Comparison of ENCODE assay signal across 9 mouse cellular contexts in the genomic region with DNA sequence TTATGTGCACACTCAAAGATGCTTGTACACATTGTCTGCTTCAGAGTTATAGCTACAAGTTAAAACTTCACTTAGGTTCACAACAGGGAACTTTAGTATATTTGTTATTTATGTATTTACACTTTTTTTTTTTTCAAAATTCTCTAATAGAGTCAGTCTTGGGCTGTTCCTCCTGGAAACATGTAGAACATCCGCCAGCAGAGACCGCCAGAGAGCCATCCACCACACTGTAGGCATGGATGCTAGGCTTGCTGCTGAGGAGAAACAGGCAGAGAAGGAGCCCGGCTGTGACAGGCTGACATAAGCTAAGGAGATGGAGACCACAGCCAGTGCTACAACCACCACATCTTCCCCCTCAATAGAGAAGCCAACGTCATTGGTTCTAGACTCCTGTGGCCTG. TPM values are rescaled to one million over a fixed set of nuclear protein-coding genes. Genes with fewer than 3 reads are reported as not detected.
DNase-seq lines count a peak whose midpoint lies in the region; ATAC-seq and TF ChIP-seq lines count a peak whose summit lies in the region.
"Had no signal": no experiment of that assay in that cellular context is flagged by ENCODE, and none has a peak within 500 bp of the region (broad histone marks: within the 10 kb centered on the region; RNA-seq: fewer than 3 reads in every experiment).

No protein-coding gene starts in this region.

- ATAC-seq in CD4-positive, CD25-positive, alpha-beta regulatory T cell, adult 4 months = peak; percentile 96
- ATAC-seq in liver, postnatal 0 days = peak; percentile 49; the same call in 1 of the 2 replicates
- peak; percentile 70; the same call in 1 of the 2 replicates for ATAC-seq in neutrophil, adult 5-6 weeks (ENCODE audit: extremely low read depth, insufficient number of reproducible peaks, low FRiP score, poor library complexity, severe bottlenecking)

- no peaks in the 10 kb centered on the region for H3K27me3 ChIP-seq in liver, postnatal 0 days (ENCODE audit: insufficient read depth, low read length)
- H3K27me3 ChIP-seq: heart, embryonic 13.5 days had no signal

- no peak for TF ChIP-seq POLR2A in bone marrow, adult 2 months (IDR thresholded peaks at IDR 0.05; ENCODE audit: borderline replicate concordance, control insufficient read depth, low read depth, low read length)
- TF ChIP-seq POLR2A in embryonic fibroblast, embryonic 13.5 days (IDR thresholded peaks at IDR 0.05; ENCODE audit: low read depth, low read length) = no peak

- no peaks in the 10 kb centered on the region for H3K4me1 ChIP-seq in bone marrow, adult 2 months (ENCODE audit: control insufficient read depth, insufficient read depth, low read length)
- H3K4me1 ChIP-seq in embryonic fibroblast, embryonic 13.5 days (ENCODE audit: control insufficient read depth, insufficient read depth, low read length) = peaks cover 2% of the 10 kb centered on the region; the same call in 1 of the 2 replicates
- H3K4me1 ChIP-seq in liver, postnatal 0 days (ENCODE audit: insufficient read depth) = no peaks in the 10 kb centered on the region

- H3K4me2 ChIP-seq in liver, postnatal 0 days (ENCODE audit: low read depth, low read length) = no peak overlapping the region
- H3K4me2 ChIP-seq: heart, embryonic 13.5 days had no signal

- intact Hi-C loops in heart, postnatal 10 days (cut with DNase I) = loop anchor here (2.0 to 5.0 kb wide), 3 partner anchors 405 to 730 kb away; no protein-coding TSS in a partner anchor

- no peak overlapping the region for H3K9ac ChIP-seq in liver, postnatal 0 days (replicated peaks)
- H3K9ac ChIP-seq: heart, embryonic 13.5 days had no signal

- WGBS in bone marrow, adult 2 months = 8% methylated on average over 4 of the region's 4 CpGs
- WGBS in liver, postnatal 0 days (ENCODE audit: insufficient replicate concordance) = 5% methylated on average over 4 of the region's 4 CpGs

- H3K4me3 ChIP-seq in bone marrow, adult 2 months (replicated peaks; ENCODE audit: control insufficient read depth, low read depth, low read length) = no peak overlapping the region
- H3K4me3 ChIP-seq in embryonic fibroblast, embryonic 13.5 days (ENCODE audit: insufficient read depth, low read length) = no peak overlapping the region
- H3K4me3 ChIP-seq in liver, postnatal 0 days (ENCODE audit: low read depth, low read length) = no peak overlapping the region
- H3K4me3 ChIP-seq: heart, embryonic 13.5 days had no signal

- TF ChIP-seq EP300 in liver, postnatal 0 days (IDR thresholded peaks at IDR 0.05; ENCODE audit: low read depth) = no peak

- no peaks in the 10 kb centered on the region for H3K36me3 ChIP-seq in liver, postnatal 0 days (replicated peaks; ENCODE audit: insufficient read depth, low read length)
- H3K36me3 ChIP-seq: heart, embryonic 13.5 days had no signal

- peak; percentile 65 for TF ChIP-seq CTCF in bone marrow, adult 2 months (IDR thresholded peaks at IDR 0.05; ENCODE audit: control insufficient read depth, insufficient read depth, low read length)
- TF ChIP-seq CTCF in embryonic fibroblast, embryonic 13.5 days (IDR thresholded peaks at IDR 0.05; ENCODE audit: borderline replicate concordance, insufficient read depth, low read length) = peak; percentile 90; the same call in 1 of the 2 replicates
- TF ChIP-seq CTCF in liver, postnatal 0 days (IDR thresholded peaks at IDR 0.05; ENCODE audit: low read depth) = peak; percentile 86

- DNase-seq in heart, postnatal 10 days = peak; percentile 83 to 89
- peak; percentile 82 to 94 for DNase-seq in kidney, postnatal 36 days
- DNase-seq in liver, postnatal 0 days = peak; percentile 79
- DNase-seq in testis, postnatal 10 days (ENCODE audit: low spot score) = peak; percentile 91

- H3K27ac ChIP-seq in bone marrow, adult 2 months (ENCODE audit: control insufficient read depth, insufficient read depth, low read depth, low read length, poor library complexity) = no peak overlapping the region
- H3K27ac ChIP-seq in embryonic fibroblast, embryonic 13.5 days (ENCODE audit: insufficient read depth, low read length) = no peak overlapping the region
- no peak overlapping the region for H3K27ac ChIP-seq in liver, postnatal 0 days (ENCODE audit: low read depth)
- H3K27ac ChIP-seq: heart, embryonic 13.5 days had no signal

- no peaks in the 10 kb centered on the region for H3K9me3 ChIP-seq in liver, postnatal 0 days (ENCODE audit: low read length)
- H3K9me3 ChIP-seq: heart, embryonic 13.5 days had no signal

RNA-seq across cellular contexts. Expression of a gene that starts 44.7 kb away (rescaled TPM):
- 1,000 to 10,000 TPM; 1,115 to 1,300 TPM for polyA plus RNA-seq in CD4-positive, CD25-positive, alpha-beta regulatory T cell, adult 4 months (2017; shearing (Covaris generic))
- polyA plus RNA-seq in bone marrow, adult 2 months (2011; ENCODE audit: insufficient read depth, insufficient read length, low replicate concordance, missing spikeins) = 106 and 269 TPM in 2 replicates
- polyA plus RNA-seq in embryonic fibroblast, embryonic 13.5 days (2011; ENCODE audit: insufficient read length, low read depth, missing spikeins) = 567 and 574 TPM in 2 replicates
- total RNA-seq in heart, postnatal 10 days (2021) = 100 to 1,000 TPM; 236 to 256 TPM
- 176 and 192 TPM in 2 replicates for polyA plus RNA-seq in liver, postnatal 0 days (2015; fragmentation: Nextera tagmentation; extraction: Ambion mirVana)
- total RNA-seq in neutrophil, adult 5-6 weeks (2017) = 1,093 and 1,514 TPM in 2 replicates
